Mouse (Mus musculus) heart, postnatal 4 days (tissue): ENCODE data around the gene Tpd52l1. TPM values are rescaled to one million over a fixed set of nuclear protein-coding genes. Genes with fewer than 3 reads are reported as not detected.
"Not testable (repeated sequence)": the region's sequence is repeated elsewhere in the genome, so short reads cannot be mapped to it uniquely, and the experiment has no call there.

ENCODE experiments used
- DNase-seq: peaks from one replicate; pipeline ENCODE4 v3.0.0; 2021
- total RNA-seq, 2 experiments: library from RNA; stranded (reverse); gene quantifications; 2 replicates each; pipeline ENCODE4 v1.2.3; 2021

Tpd52l1 gene
- 1 to 10 TPM; 7.4 to 8.9 TPM for total RNA-seq

- DNase-seq = peak; percentile 92
These were observed at the start of gene Tpd52l1 for GRCm38 (mm10) chr10:31445291-31446124. Tpd52l1 (minus strand) TSS chr10:31445958.

GRCm38 (mm10) chr10:31494296-31494695 is 48.5 kb upstream of the Tpd52l1 start:
- DNase-seq = no peak

DNA sequence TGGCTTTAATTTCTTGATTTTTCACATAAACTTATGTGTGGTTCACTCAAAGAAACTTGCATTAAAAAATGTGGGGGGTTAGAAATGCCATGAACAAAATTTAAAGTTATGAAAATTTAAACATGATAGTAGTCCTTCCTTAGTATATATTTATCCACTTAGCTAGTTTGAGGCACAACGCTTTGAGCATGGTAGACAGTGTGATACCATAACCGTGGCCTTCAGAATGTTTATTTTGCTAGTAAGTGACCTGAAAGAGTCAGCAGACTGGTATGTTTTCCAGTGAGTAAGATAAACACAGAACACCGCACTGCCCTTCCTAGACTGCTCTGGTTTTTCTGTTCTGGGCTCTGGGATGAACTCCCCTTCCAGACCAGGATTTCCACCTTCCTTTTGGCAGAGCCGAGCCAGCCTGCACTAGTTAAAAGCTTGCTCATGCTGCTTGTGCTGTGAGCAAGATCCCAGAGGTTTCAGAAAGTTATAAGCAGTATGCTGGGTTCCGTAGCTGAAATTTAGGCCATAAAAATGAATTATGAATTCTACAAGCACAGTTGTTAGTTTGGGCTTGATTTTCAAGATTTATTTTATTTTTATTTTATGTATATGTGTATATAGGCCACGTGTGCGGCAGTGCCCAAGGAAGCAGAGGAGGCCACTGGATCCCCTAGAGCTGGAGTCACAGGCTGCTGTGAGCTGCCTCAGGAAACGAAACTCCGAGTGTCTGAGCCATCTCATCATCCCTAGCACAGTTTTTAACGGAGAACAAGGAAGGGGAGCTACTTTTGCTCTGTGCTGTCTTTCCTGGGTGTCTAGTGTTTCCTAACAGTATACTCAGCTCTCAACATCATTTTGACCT is 21.5 kb upstream of the Tpd52l1 start:
- no peak for DNase-seq

GRCm38 (mm10) chr10:31465840-31466541 is 20.2 kb upstream of the Tpd52l1 start:
- no peak for DNase-seq

GRCm38 (mm10) chr10:31465424-31465823 is 19.7 kb upstream of the Tpd52l1 start:
- no peak for DNase-seq

DNA sequence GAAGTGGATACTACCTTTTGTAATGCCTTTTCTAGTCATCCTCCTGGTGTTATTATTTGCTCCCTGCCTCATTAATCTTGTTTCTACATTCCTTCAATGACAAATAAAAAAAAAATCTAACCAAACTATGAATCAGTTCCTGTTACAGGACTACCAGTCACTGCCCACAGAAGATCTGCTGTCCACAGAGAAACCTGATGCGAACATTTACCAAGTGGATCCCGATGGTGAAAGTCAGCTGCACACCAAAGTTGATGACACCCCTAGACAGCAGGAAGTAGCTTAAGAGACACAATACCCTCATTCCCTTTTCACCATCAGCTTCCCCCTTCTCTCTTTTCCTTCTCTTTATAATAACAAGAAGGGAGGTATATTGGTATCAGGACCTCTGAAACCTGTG is 17.3 kb upstream of the Tpd52l1 start:
- no peak for DNase-seq

GRCm38 (mm10) chr10:31456806-31457205 is 11.0 kb upstream of the Tpd52l1 start:
- no peak for DNase-seq

- DNase-seq = no peak
These were observed 1.3 kb upstream of the Tpd52l1 start for GRCm38 (mm10) chr10:31447083-31447482.

GRCm38 (mm10) chr10:31444206-31444605 is 1.6 kb downstream of the Tpd52l1 start:
- DNase-seq = no peak

GRCm38 (mm10) chr10:31441491-31441890 is 4.3 kb downstream of the Tpd52l1 start:
- no peak for DNase-seq

DNA sequence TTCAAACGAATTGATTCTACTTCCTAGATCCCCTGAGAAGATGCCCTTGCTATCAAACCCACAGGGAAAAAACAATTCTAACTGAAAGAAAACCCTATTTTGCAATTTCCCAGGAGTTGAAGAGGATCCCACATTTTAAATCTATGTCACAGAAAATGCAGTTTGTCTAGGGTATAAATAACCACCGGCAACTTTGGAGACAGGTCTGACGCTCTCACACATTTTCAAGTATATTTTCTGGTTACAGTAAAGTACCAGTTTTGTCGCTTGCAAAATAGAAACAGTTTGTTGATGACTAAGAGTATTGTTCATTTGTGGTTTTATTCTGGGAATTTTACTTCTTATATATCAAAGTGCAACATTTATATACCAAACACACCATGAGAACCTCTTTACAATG is 9.7 kb downstream of the Tpd52l1 start:
- no peak for DNase-seq

GRCm38 (mm10) chr10:31417956-31418355 is 27.8 kb downstream of the Tpd52l1 start:
- DNase-seq = no peak

- DNase-seq = no peak
These were observed 52.8 kb downstream of the Tpd52l1 start for GRCm38 (mm10) chr10:31392990-31393389.

GRCm38 (mm10) chr10:31390777-31391395 is 54.9 kb downstream of the Tpd52l1 start:
- DNase-seq = peak; percentile 60

GRCm38 (mm10) chr10:31388566-31388965 is 57.2 kb downstream of the Tpd52l1 start:
- not testable (repeated sequence) for DNase-seq

DNA sequence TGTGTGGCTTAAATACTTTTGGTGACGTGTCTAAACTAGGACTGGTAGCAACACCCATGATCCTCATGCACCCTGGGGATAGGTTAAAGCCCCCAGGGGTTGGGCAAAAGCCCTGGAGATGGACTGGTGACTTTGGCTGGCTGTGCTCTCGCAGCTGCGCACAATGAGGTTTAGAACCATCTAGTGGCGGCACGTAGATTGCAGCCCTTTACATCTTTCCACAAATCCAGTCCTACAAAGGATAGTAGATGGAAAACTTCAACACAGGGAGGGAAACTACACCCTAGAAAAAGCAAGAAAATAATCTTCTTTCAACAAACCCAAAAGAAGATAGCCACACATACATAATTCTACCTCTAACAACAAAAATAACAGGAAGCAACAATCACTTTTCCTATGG is 75.6 kb downstream of the Tpd52l1 start:
- DNase-seq = peak; percentile 15

- DNase-seq = no peak
These were observed 86.0 kb downstream of the Tpd52l1 start for GRCm38 (mm10) chr10:31359749-31360148.

GRCm38 (mm10) chr10:31354886-31355461 is 90.8 kb downstream of the Tpd52l1 start:
- DNase-seq = no peak

GRCm38 (mm10) chr10:31354141-31354540 is 91.6 kb downstream of the Tpd52l1 start:
- DNase-seq = no peak

- no peak for DNase-seq
These were observed 92.8 kb downstream of the Tpd52l1 start for GRCm38 (mm10) chr10:31352845-31353427.

DNA sequence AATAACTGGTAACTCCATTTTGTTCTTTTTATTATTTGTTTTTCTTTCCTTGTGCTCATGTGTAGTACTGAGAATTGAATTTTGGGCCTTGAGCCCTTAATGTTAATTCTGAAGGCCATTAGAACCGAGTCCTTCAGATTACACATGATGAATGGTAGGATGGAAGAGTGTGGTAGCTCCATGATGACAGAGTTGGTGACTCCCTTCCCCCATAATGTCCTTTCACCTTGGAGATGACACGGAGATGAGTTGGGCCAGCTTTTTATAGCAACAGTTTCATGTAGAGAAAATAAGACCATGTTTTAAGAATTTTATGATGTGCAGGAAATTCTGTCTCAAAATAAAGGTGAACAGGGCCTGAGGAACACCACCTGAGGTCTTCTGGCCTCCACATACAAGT is 94.7 kb downstream of the Tpd52l1 start:
- DNase-seq = no peak

DNA sequence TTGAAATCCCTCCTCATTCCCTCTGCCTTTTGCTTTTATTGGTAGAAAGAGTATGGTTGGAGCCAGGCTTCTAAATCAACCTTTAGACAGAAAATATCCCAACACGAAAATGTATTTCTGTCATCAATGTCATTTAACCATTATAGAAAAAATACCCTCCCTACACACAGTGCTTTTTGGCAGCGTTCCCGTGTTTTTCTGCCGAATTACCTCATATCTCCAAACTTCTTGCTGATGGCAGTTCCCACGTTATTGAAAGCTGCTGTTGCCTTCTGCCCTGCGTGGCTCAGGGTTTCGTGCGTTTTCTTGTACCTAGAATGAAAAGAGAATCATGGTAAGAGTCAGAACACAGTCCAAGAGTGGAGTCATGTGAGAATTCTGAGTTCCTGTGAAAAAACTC is 99.4 kb downstream of the Tpd52l1 start:
- DNase-seq = peak; percentile 8
